20 mouse cellular contexts compared by ENCODE assay signal in genomic region chr9:100964106-100964505, GRCm38 (mm10).
"Had no signal": no experiment of that assay in that cellular context is flagged by ENCODE, and none has a peak within 500 bp of the region (broad histone marks: within the 10 kb centered on the region; RNA-seq: fewer than 3 reads in every experiment).

No protein-coding gene starts in this region.

- ATAC-seq: lung, postnatal 0 days had no signal

- H3K9me3 ChIP-seq: limb, embryonic 12.5 days; limb, embryonic 15.5 days; neural tube, embryonic 13.5 days; stomach, embryonic 15.5 days had no signal

- H3K9ac ChIP-seq: limb, embryonic 12.5 days; limb, embryonic 15.5 days; liver, embryonic 14.5 days; liver, postnatal 0 days; lung, embryonic 14.5 days; neural tube, embryonic 13.5 days; stomach, embryonic 15.5 days had no signal

- H3K4me3 ChIP-seq: limb, embryonic 12.5 days; limb, embryonic 15.5 days; megakaryocyte, embryonic 14.5 days; myocyte; neural tube, embryonic 13.5 days; stomach, embryonic 15.5 days had no signal

- H3K27me3 ChIP-seq: limb, embryonic 12.5 days; limb, embryonic 15.5 days; neural tube, embryonic 13.5 days; stomach, embryonic 15.5 days had no signal

- H3K4me2 ChIP-seq: limb, embryonic 12.5 days; limb, embryonic 15.5 days; liver, embryonic 11.5 days; lung, embryonic 14.5 days; midbrain, embryonic 11.5 days; neural tube, embryonic 13.5 days; stomach, embryonic 15.5 days had no signal

- H3K27ac ChIP-seq: limb, embryonic 12.5 days; limb, embryonic 15.5 days; liver, embryonic 14.5 days; macrophage; stomach, embryonic 15.5 days had no signal

- DNase-seq: kidney, adult 9 months; kidney, postnatal 14 days; kidney, postnatal 4 days; left cerebral cortex, postnatal 4 days; liver, postnatal 0 days; lung, embryonic 14.5 days; right cerebral cortex, postnatal 25 days; spleen, adult 18-20 months; thymus, postnatal 25 days had no signal

- H3K4me1 ChIP-seq: limb, embryonic 12.5 days; stomach, embryonic 15.5 days had no signal

- H3K36me3 ChIP-seq: stomach, embryonic 15.5 days had no signal
